Mouse (Mus musculus) heart, adult 2 months (tissue): ENCODE measurements around the gene Shpk.

Experiments used
- CTCF ChIP-seq: fragments of 200-600 bp; IDR thresholded peaks from 2 replicates; pipeline ENCODE4 v1.8.1; 2022; ENCODE audit warnings: antibody characterized with exemption, mild to moderate bottlenecking, moderate library complexity
- EP300 ChIP-seq: fragments of 200-500 bp; IDR thresholded peaks from 2 replicates; pipeline ENCODE4 v1.6.1; 2011; ENCODE audit warnings: low read depth, low read length, control low read depth; ENCODE audit not compliant: insufficient read depth
- POLR2A ChIP-seq: fragments of 200-500 bp; IDR thresholded peaks from 2 replicates; pipeline ENCODE4 v1.6.1; 2011; ENCODE audit warnings: mild to moderate bottlenecking, low read depth, low read length, control low read depth; ENCODE audit not compliant: insufficient read depth

DNA sequence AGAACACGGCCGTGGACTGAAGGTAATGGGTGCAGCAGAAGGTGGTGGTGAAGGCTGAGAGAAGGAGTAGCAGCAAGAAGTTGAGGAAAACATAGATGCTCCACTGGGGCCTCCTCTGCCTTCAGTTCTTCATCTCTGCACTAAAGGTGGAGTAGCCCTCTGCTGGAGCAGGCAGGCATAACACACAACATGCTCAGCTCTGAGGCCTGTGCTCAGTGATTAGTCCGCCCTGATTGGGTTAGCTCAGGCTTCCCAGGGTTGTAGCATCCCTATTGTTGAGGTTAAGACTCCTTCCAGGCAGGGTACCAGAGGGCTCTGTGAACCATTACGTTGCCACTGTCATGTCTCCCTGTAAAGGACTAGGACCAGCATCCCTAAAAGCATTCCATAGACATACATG, 30.0 kb upstream of the Shpk start:
- TF ChIP-seq EP300 (no peak), POLR2A (no peak), CTCF (peak; percentile 79)
